Mouse (Mus musculus) ES-E14 (cell line): ENCODE results near the gene Il11ra1. TPM values are rescaled to one million over a fixed set of nuclear protein-coding genes. Genes with fewer than 3 reads are reported as not detected.
"Not testable (repeated sequence)": the region's sequence is repeated elsewhere in the genome, so short reads cannot be mapped to it uniquely, and the experiment has no call there.

Experiments
- DNase-seq: peaks from one replicate; pipeline ENCODE4 v3.0.0-alpha.2; 2013; ENCODE audit warnings: low read depth, low spot score
- H3K27ac ChIP-seq: 2 replicates; pipeline ENCODE4 v1.5.1; 2012; ENCODE audit warnings: low read depth, mild to moderate bottlenecking, low read length, moderate library complexity, mixed read lengths; ENCODE audit not compliant: poor library complexity, insufficient read depth, severe bottlenecking
- H3K36me3 ChIP-seq: 2 replicates; pipeline ENCODE4 v1.6.1; 2012; ENCODE audit warnings: mild to moderate bottlenecking, low read length, moderate library complexity, mixed read lengths; ENCODE audit not compliant: control insufficient read depth, poor library complexity, insufficient read depth, severe bottlenecking
- H3K4me1 ChIP-seq, 2 experiments: fragments of 150-350 bp in 1 of 2; sonication (generic) in 1 of 2; 2 replicates each; pipeline ENCODE4 v1.6.1; 2012; ENCODE audit warnings: low read length in 2 of 2, mild to moderate bottlenecking in 1 of 2, mixed read lengths in 1 of 2; ENCODE audit not compliant: control insufficient read depth in 2 of 2, insufficient read depth in 2 of 2, poor library complexity in 1 of 2
- H3K4me3 ChIP-seq, 2 experiments: fragments of 150-350 bp in 1 of 2; sonication (generic) in 1 of 2; 2 replicates each; pipeline ENCODE4 v1.5.1; 2012; ENCODE audit warnings: low read length in 2 of 2, low read depth in 1 of 2, mild to moderate bottlenecking in 1 of 2, mixed read lengths in 1 of 2; ENCODE audit not compliant: insufficient read depth in 1 of 2, poor library complexity in 1 of 2, severe bottlenecking in 1 of 2
- H3K9ac ChIP-seq: 2 replicates; pipeline ENCODE4 v1.6.1; 2012; ENCODE audit warnings: low read depth, mild to moderate bottlenecking, low read length, mixed read lengths; ENCODE audit not compliant: poor library complexity, insufficient read depth, severe bottlenecking
- H3K9me3 ChIP-seq: fragments of 150-350 bp; sonication (generic); 2 replicates; pipeline ENCODE4 v1.6.1; 2012; ENCODE audit warnings: low read depth, mild to moderate bottlenecking, low read length; ENCODE audit not compliant: control insufficient read depth, insufficient read depth
- CHD2 ChIP-seq: IDR thresholded peaks from 2 replicates; pipeline ENCODE4 v1.6.1; 2014; ENCODE audit warnings: mild to moderate bottlenecking, low read depth, low read length, inconsistent platforms
- HCFC1 ChIP-seq: IDR thresholded peaks from 2 replicates; pipeline ENCODE4 v1.6.1; 2012; ENCODE audit warnings: low read length, inconsistent platforms, borderline replicate concordance; ENCODE audit not compliant: insufficient read depth
- MAFK ChIP-seq: IDR thresholded peaks from 2 replicates; pipeline ENCODE4 v1.6.1; 2014; ENCODE audit warnings: mild to moderate bottlenecking, low read depth, low read length, inconsistent platforms; ENCODE audit not compliant: insufficient read depth
- ZC3H11A ChIP-seq: IDR thresholded peaks from 2 replicates; pipeline ENCODE4 v1.6.1; 2012; ENCODE audit warnings: low read depth, mild to moderate bottlenecking, inconsistent platforms, low read length, borderline replicate concordance
- ZNF384 ChIP-seq: IDR thresholded peaks from 2 replicates; pipeline ENCODE4 v1.6.1; 2012; ENCODE audit warnings: low read depth, low read length, inconsistent platforms
- in situ Hi-C, 2 experiments: fragments of 600-800 bp; cut with MboI; formaldehyde crosslinking; loops; one replicate each; pipeline ENCODE4 v1.15.1; 2025; ENCODE audit warnings: low sequenced_read_pairs in 2 of 2, inconsistent platforms in 1 of 2; ENCODE audit not compliant: unreplicated experiment in 2 of 2
- total RNA-seq: library from RNA; depleted of rRNA; stranded (reverse); fragments of 300-350 nt; gene quantifications from 2 replicates; pipeline ENCODE4 v1.2.3, GENCODE M21; 2012

The Il11ra1 gene
- total RNA-seq, 1 experiment, result 13.5 TPM

DNA sequence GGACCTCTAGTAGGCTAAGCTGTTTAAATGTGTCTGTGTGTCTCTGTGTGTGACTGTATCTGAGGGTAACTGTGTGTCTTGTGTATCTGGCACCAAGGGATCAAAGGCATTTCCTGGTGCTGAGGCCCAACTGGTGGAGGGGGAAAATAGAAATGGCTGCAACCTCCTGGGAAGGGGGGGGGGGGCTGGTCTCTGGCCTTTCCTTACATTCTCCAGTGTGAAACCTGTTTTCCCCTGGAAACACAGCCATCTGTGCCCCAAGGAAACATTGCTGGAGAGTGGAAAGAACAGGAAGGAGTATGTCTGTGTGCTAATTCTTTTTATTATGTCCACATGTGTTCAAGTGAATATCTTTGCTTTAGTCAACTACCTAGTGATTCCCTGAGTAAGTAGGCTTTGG is 61.9 kb downstream of the Il11ra1 start:
- H3K4me1 ChIP-seq, result peaks cover 2 to 11% of the 10 kb centered on the region in 2 experiments; a peak in 1 of 4 replicates
- H3K27ac ChIP-seq, result no peak overlapping the region
- in situ Hi-C loops, result no loop called here
- TF ChIP-seq ZNF384 (no peak), HCFC1 (no peak), MAFK (no peak), CHD2 (no peak), ZC3H11A (no peak)
- H3K9ac ChIP-seq, result no peak overlapping the region
- H3K36me3 ChIP-seq, result peaks cover 11% of the 10 kb centered on the region; the same call in 1 of the 2 replicates
- DNase-seq, result no peak
- no peaks in the 10 kb centered on the region for H3K9me3 ChIP-seq
- H3K4me3 ChIP-seq, result no peak overlapping the region

DNA sequence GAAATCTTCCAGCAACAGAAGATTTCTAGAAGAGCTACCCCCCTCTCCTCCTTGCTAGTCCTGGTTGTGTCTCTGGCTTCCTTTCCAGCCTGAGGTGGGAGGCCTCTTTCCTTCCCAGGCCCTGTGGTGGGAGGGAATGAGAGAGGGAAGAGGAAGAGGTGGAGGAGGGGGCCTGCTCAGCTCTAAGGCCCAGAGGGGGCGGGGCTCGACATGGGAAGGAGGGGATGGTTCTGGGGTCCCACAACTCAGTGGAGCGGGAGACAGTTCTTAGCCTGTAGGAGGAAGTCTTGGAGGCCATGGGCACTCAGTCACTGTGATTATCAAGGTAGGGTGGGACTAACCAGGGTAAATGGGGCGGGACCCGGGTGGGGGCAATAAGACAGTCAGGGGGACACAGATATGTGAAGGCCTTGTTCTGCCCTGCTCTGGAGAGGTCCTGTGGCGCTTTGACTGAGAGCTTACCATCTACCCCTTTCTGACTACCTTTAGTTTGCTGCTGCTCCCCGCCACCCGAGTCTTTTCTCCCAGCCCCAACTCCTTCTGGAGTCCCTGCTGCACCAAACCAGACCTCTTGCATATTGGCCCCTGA is 62.4 kb downstream of the Il11ra1 start:
- Histone ChIP-seq H3K9me3 (no peaks in the 10 kb centered on the region), H3K36me3 (peaks cover 9% of the 10 kb centered on the region; the same call in 1 of the 2 replicates), H3K4me1 (peaks cover 2 to 11% of the 10 kb centered on the region in 2 experiments; a peak in 1 of 4 replicates), H3K4me3 (peak overlapping the region in 1 of 2 experiments; percentile 44; a peak in 2 of 4 replicates), H3K27ac (no peak overlapping the region), H3K9ac (no peak overlapping the region)
- TF ChIP-seq CHD2 (no peak), MAFK (no peak), ZC3H11A (no peak), ZNF384 (no peak), HCFC1 (no peak)
- in situ Hi-C loops, result no loop called here
- no peak for DNase-seq

DNA sequence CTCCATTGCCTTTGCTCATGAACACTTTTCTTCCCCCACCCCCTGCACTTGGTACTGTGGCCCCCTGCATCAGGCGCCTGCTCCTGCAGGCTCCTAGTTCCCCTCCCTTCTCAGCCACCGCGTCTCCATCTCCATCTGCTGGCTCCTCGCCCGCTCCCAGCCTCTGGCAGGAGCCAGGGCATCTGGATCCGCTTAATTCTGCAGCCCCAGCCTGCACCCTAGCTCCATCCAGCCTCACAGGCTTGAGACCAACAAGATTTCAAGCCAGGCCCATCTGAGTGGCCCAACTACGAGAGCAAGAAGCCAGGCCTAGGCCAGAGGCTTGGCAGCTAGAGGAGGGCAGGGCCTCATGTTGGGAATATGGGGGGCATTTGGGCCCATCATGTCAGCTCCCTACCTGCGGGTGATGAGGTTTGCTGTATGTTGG is 62.9 kb downstream of the Il11ra1 start:
- H3K27ac ChIP-seq, DNase-seq, H3K9me3 ChIP-seq, H3K9ac ChIP-seq, in situ Hi-C loops, H3K4me1 ChIP-seq, H3K36me3 ChIP-seq: not testable (repeated sequence)
- H3K4me3 ChIP-seq, result peak overlapping the region in 1 of 2 experiments; percentile 44; a peak in 2 of 4 replicates

DNA sequence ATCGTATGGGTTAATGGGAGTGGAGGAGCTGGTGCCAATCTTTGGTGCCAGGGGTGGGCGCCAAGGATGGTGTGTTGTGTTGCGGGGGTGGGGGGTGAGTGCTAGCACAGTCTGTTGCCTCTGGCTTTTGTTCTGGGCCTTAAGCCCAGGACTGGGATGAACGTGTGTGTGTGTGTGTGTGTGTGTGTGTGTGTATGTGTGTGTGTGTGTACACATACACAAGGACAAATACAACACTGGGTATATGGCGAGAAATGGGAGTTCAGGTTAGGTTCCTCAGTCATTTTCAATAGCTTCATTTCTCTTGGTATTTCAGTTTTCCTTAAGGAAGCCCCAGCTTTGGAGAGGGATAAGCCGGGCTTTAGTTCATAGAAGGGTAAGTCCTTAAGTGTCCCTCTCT is 63.4 kb downstream of the Il11ra1 start:
- H3K4me3 ChIP-seq, DNase-seq, in situ Hi-C loops, H3K9me3 ChIP-seq, H3K9ac ChIP-seq, H3K27ac ChIP-seq, H3K36me3 ChIP-seq, H3K4me1 ChIP-seq: not testable (repeated sequence)

DNA sequence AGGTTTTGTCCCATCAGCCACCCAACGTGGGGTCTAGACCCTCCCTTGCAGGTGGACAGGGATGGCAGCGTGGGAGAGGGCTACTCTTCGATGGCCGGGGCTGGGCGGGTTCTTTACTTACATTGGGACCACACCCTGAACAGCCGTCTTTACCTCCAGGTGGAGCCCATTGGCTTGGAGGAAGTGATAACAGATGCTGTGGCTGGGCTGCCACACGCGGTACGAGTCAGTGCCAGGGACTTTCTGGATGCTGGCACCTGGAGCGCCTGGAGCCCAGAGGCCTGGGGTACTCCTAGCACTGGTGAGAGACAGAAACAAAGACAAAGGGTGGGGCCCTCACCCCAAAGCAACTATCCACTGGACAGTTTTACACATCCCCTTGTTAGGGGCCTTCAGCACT is 67.5 kb downstream of the Il11ra1 start:
- in situ Hi-C loops, result not testable (repeated sequence)

DNA sequence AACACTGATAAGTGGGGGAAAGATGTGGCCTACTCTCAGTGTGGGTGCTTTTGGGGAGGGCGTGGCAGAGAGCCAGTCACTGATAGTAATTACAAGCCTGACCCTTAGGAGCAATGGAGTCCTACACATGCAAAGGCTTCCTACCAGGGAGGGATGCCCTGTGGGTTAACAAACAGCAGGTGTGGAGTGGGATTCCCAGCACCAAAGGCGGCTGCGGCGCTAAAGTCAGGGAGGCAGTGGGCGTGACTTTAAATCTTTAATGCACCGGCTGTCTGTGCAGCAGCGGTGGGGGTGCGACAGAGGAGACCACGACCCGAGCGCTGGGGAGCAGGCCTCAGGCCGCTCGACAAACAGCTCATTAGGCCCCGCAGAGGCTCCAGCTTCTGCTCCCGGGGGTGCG is 73.2 kb downstream of the Il11ra1 start:
- H3K36me3 ChIP-seq, in situ Hi-C loops, DNase-seq, H3K27ac ChIP-seq, H3K9me3 ChIP-seq, H3K9ac ChIP-seq, H3K4me1 ChIP-seq: not testable (repeated sequence)
- H3K4me3 ChIP-seq, result peak overlapping the region in 1 of 2 experiments; percentile 22; a peak in 1 of 4 replicates

More for the DNA sequence above, 67.5 kb downstream of the Il11ra1 start:
- not testable (repeated sequence) for H3K9ac ChIP-seq, H3K27ac ChIP-seq, H3K4me3 ChIP-seq, DNase-seq, H3K9me3 ChIP-seq, H3K36me3 ChIP-seq, H3K4me1 ChIP-seq

DNA sequence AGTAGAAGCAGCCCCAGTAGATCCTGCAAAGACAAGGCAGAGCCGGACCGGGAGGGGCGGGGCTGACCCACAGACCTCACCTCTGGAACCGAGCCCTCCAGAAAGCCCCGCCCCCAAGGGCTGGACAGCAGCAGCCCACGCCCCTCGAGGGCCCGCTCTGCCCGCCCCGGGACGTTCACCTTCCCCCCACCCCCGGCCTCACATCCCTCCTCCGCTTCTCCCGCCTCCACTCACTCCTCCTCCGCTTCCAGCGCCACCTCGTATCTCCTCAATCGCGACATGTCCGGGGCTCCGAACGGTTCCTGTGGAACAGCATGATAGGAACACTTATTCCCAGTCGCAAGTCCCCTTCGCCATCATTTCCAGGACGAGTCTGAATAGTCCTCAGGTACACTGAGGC is 73.7 kb downstream of the Il11ra1 start:
- H3K27ac ChIP-seq, H3K4me1 ChIP-seq, in situ Hi-C loops, H3K9me3 ChIP-seq, H3K36me3 ChIP-seq: not testable (repeated sequence)
- DNase-seq, result peak; percentile 63
- Histone ChIP-seq H3K4me3 (peak overlapping the region; percentile 67 to 73), H3K9ac (peak overlapping the region; percentile 62; the same call in 1 of the 2 replicates)
